Mouse (Mus musculus): ENCODE results near the gene Adh1.
A peak's percentile ranks its signal among the peaks of the same experiment; 100 is the strongest.

Gene Adh1

GRCm38 (mm10) chr3:138254205-138254604 is 6.6 kb upstream of the Adh1 start:
- no peak for TF ChIP-seq GATA4 (IDR thresholded peaks at IDR 0.05; ENCODE audit: insufficient replicate concordance, low read length)

GRCm38 (mm10) chr3:138255366-138255765 is 5.4 kb upstream of the Adh1 start:
- TF ChIP-seq GATA4 (IDR thresholded peaks at IDR 0.05; ENCODE audit: insufficient replicate concordance, low read length): no peak

GRCm38 (mm10) chr3:138255780-138256550 is 4.8 kb upstream of the Adh1 start:
- peak; percentile 70 for TF ChIP-seq GATA4 (IDR thresholded peaks at IDR 0.05; ENCODE audit: insufficient replicate concordance, low read length)

GRCm38 (mm10) chr3:138262568-138262967 is 1.8 kb downstream of the Adh1 start:
- TF ChIP-seq GATA4 (IDR thresholded peaks at IDR 0.05; ENCODE audit: insufficient replicate concordance, low read length): peak; percentile 100

GRCm38 (mm10) chr3:138263154-138263930 is 2.6 kb downstream of the Adh1 start:
- TF ChIP-seq GATA4 (IDR thresholded peaks at IDR 0.05; ENCODE audit: insufficient replicate concordance, low read length): no peak

GRCm38 (mm10) chr3:138264648-138265047 is 3.9 kb downstream of the Adh1 start:
- TF ChIP-seq GATA4 (IDR thresholded peaks at IDR 0.05; ENCODE audit: insufficient replicate concordance, low read length): no peak

- TF ChIP-seq GATA4 (IDR thresholded peaks at IDR 0.05; ENCODE audit: insufficient replicate concordance, low read length): no peak
Measured at GRCm38 (mm10) chr3:138270507-138270906, 9.7 kb downstream of the Adh1 start.

GRCm38 (mm10) chr3:138271297-138271696 is 10.5 kb downstream of the Adh1 start:
- no peak for TF ChIP-seq GATA4 (IDR thresholded peaks at IDR 0.05; ENCODE audit: insufficient replicate concordance, low read length)

- no peak for TF ChIP-seq GATA4 (IDR thresholded peaks at IDR 0.05; ENCODE audit: insufficient replicate concordance, low read length)
Measured at GRCm38 (mm10) chr3:138273080-138273479, 12.3 kb downstream of the Adh1 start.

GRCm38 (mm10) chr3:138275100-138275499 is 14.3 kb downstream of the Adh1 start:
- no peak for TF ChIP-seq GATA4 (IDR thresholded peaks at IDR 0.05; ENCODE audit: insufficient replicate concordance, low read length)

GRCm38 (mm10) chr3:138282556-138282955 is 21.8 kb downstream of the Adh1 start:
- no peak for TF ChIP-seq GATA4 (IDR thresholded peaks at IDR 0.05; ENCODE audit: insufficient replicate concordance, low read length)

- TF ChIP-seq GATA4 (IDR thresholded peaks at IDR 0.05; ENCODE audit: insufficient replicate concordance, low read length): no peak
Measured at GRCm38 (mm10) chr3:138283831-138284230, 23.0 kb downstream of the Adh1 start.

- TF ChIP-seq GATA4 (IDR thresholded peaks at IDR 0.05; ENCODE audit: insufficient replicate concordance, low read length): no peak
Measured at GRCm38 (mm10) chr3:138285986-138286385, 25.2 kb downstream of the Adh1 start.

GRCm38 (mm10) chr3:138287686-138288085 is 26.9 kb downstream of the Adh1 start:
- TF ChIP-seq GATA4 (IDR thresholded peaks at IDR 0.05; ENCODE audit: insufficient replicate concordance, low read length): no peak

GRCm38 (mm10) chr3:138290672-138291071 is 29.9 kb downstream of the Adh1 start:
- TF ChIP-seq GATA4 (IDR thresholded peaks at IDR 0.05; ENCODE audit: insufficient replicate concordance, low read length): no peak

- no peak for TF ChIP-seq GATA4 (IDR thresholded peaks at IDR 0.05; ENCODE audit: insufficient replicate concordance, low read length)
Measured at GRCm38 (mm10) chr3:138291529-138292117, 30.8 kb downstream of the Adh1 start.

Measured in liver, adult (tissue).